Mouse (Mus musculus) ES-E14 (cell line): Measurements from ENCODE around the gene Kcnj12. TPM values are rescaled to one million over a fixed set of nuclear protein-coding genes. Genes with fewer than 3 reads are reported as not detected.

ENCODE experiments used
- DNase-seq: peaks from one replicate; pipeline ENCODE4 v3.0.0-alpha.2; 2013; ENCODE audit warnings: low read depth, low spot score
- H3K27ac ChIP-seq: 2 replicates; pipeline ENCODE4 v1.5.1; 2012; ENCODE audit warnings: low read depth, mild to moderate bottlenecking, low read length, moderate library complexity, mixed read lengths; ENCODE audit not compliant: poor library complexity, insufficient read depth, severe bottlenecking
- H3K36me3 ChIP-seq: 2 replicates; pipeline ENCODE4 v1.6.1; 2012; ENCODE audit warnings: mild to moderate bottlenecking, low read length, moderate library complexity, mixed read lengths; ENCODE audit not compliant: control insufficient read depth, poor library complexity, insufficient read depth, severe bottlenecking
- H3K4me1 ChIP-seq, 2 experiments: fragments of 150-350 bp in 1 of 2; sonication (generic) in 1 of 2; 2 replicates each; pipeline ENCODE4 v1.6.1; 2012; ENCODE audit warnings: low read length in 2 of 2, mild to moderate bottlenecking in 1 of 2, mixed read lengths in 1 of 2; ENCODE audit not compliant: control insufficient read depth in 2 of 2, insufficient read depth in 2 of 2, poor library complexity in 1 of 2
- H3K4me3 ChIP-seq, 2 experiments: fragments of 150-350 bp in 1 of 2; sonication (generic) in 1 of 2; 2 replicates each; pipeline ENCODE4 v1.5.1; 2012; ENCODE audit warnings: low read length in 2 of 2, low read depth in 1 of 2, mild to moderate bottlenecking in 1 of 2, mixed read lengths in 1 of 2; ENCODE audit not compliant: insufficient read depth in 1 of 2, poor library complexity in 1 of 2, severe bottlenecking in 1 of 2
- H3K9ac ChIP-seq: 2 replicates; pipeline ENCODE4 v1.6.1; 2012; ENCODE audit warnings: low read depth, mild to moderate bottlenecking, low read length, mixed read lengths; ENCODE audit not compliant: poor library complexity, insufficient read depth, severe bottlenecking
- H3K9me3 ChIP-seq: fragments of 150-350 bp; sonication (generic); 2 replicates; pipeline ENCODE4 v1.6.1; 2012; ENCODE audit warnings: low read depth, mild to moderate bottlenecking, low read length; ENCODE audit not compliant: control insufficient read depth, insufficient read depth
- CHD2 ChIP-seq: IDR thresholded peaks from 2 replicates; pipeline ENCODE4 v1.6.1; 2014; ENCODE audit warnings: mild to moderate bottlenecking, low read depth, low read length, inconsistent platforms
- HCFC1 ChIP-seq: IDR thresholded peaks from 2 replicates; pipeline ENCODE4 v1.6.1; 2012; ENCODE audit warnings: low read length, inconsistent platforms, borderline replicate concordance; ENCODE audit not compliant: insufficient read depth
- MAFK ChIP-seq: IDR thresholded peaks from 2 replicates; pipeline ENCODE4 v1.6.1; 2014; ENCODE audit warnings: mild to moderate bottlenecking, low read depth, low read length, inconsistent platforms; ENCODE audit not compliant: insufficient read depth
- ZC3H11A ChIP-seq: IDR thresholded peaks from 2 replicates; pipeline ENCODE4 v1.6.1; 2012; ENCODE audit warnings: low read depth, mild to moderate bottlenecking, inconsistent platforms, low read length, borderline replicate concordance
- ZNF384 ChIP-seq: IDR thresholded peaks from 2 replicates; pipeline ENCODE4 v1.6.1; 2012; ENCODE audit warnings: low read depth, low read length, inconsistent platforms
- in situ Hi-C, 2 experiments: fragments of 600-800 bp; cut with MboI; formaldehyde crosslinking; loops; one replicate each; pipeline ENCODE4 v1.15.1; 2025; ENCODE audit warnings: low sequenced_read_pairs in 2 of 2, inconsistent platforms in 1 of 2; ENCODE audit not compliant: unreplicated experiment in 2 of 2
- total RNA-seq: library from RNA; depleted of rRNA; stranded (reverse); fragments of 300-350 nt; gene quantifications from 2 replicates; pipeline ENCODE4 v1.2.3, GENCODE M21; 2012

Gene Kcnj12
- total RNA-seq, 1 experiment, result 4.0 TPM

GRCm38 (mm10) chr11:61102397-61103339 lies 80.3 kb downstream of the Kcnj12 start:
- no peak for DNase-seq
- in situ Hi-C loops, result no loop called here
- no peak overlapping the region for H3K27ac ChIP-seq
- H3K4me3 ChIP-seq, result no peak overlapping the region
- H3K4me1 ChIP-seq, result peaks cover 5 to 15% of the 10 kb centered on the region in 2 experiments; a peak in 3 of 4 replicates
- no peaks in the 10 kb centered on the region for H3K9me3 ChIP-seq
- H3K9ac ChIP-seq, result no peak overlapping the region
- no peak for TF ChIP-seq HCFC1
- TF ChIP-seq CHD2, result no peak
- no peak for TF ChIP-seq ZC3H11A
- TF ChIP-seq ZNF384, result no peak
- no peak for TF ChIP-seq MAFK
- no peaks in the 10 kb centered on the region for H3K36me3 ChIP-seq

DNA sequence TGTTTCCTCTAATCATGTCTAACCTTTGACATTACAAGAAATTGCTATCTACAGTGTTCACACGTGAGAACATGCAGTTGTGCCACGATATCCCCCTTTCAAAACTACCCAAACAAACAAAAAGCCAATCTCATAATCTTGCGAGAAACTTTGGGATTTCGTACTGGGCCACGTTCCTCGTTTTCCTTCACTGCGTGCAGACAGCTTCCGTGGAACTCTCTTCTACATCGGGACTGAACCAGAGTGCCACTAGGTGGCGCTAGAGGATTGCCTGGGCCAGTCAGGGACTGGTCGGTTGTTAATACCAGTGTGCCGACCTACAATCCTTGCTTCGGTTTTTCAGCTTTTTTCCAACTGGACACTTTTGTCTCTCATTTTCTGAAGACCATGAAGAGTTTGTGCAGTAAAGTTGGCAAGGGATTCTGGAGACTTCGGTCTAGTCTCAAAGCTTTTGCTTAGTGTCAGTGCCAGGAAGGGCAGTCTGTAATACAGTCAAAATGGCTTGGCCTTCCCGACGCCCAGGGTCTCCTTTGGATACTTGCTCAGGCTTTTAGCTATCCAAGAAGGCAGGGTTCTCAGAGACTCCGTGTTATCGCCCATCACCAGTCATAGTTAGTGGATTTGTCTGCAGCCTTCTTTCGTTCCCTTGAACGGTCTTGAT lies 82.0 kb downstream of the Kcnj12 start:
- Histone ChIP-seq H3K4me1 (peaks cover 5 to 17% of the 10 kb centered on the region in 2 experiments; a peak in 3 of 4 replicates), H3K9me3 (no peaks in the 10 kb centered on the region), H3K4me3 (no peak overlapping the region), H3K9ac (no peak overlapping the region), H3K36me3 (no peaks in the 10 kb centered on the region), H3K27ac (no peak overlapping the region)
- TF ChIP-seq ZC3H11A (peak; percentile 88), HCFC1 (no peak), CHD2 (peak; percentile 88)
- in situ Hi-C loops, result no loop called here
- peak; percentile 83 for DNase-seq

DNA sequence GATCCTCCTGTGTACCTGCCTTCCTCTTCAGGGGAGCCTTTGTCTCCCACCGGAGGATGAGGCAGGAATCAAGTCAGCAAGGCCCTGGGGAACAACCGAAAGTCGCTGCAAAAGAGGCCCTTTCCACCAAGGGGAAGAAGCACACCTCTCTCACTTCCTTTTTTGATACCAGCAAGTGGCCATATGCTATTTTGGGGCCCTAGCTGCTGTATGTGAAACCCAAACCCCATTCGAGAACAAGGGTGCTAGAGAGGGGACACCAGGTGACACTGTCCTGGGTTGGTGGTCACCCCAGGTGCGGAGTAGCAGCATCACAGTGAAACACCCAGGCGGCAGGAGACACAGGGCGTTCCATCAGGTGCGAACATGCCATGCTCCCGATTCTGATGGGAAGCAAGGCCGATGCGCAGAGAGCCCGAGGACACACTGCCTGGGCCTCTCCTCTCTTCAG lies 86.6 kb downstream of the Kcnj12 start:
- peaks cover 5 to 14% of the 10 kb centered on the region in 2 experiments; a peak in 3 of 4 replicates for H3K4me1 ChIP-seq
- no peak for DNase-seq
- H3K36me3 ChIP-seq, result no peaks in the 10 kb centered on the region
- no peaks in the 10 kb centered on the region for H3K9me3 ChIP-seq
- TF ChIP-seq CHD2 (no peak), ZNF384 (no peak), HCFC1 (no peak), ZC3H11A (no peak), MAFK (no peak)
- H3K9ac ChIP-seq, result no peak overlapping the region
- in situ Hi-C loops, result no loop called here
- H3K27ac ChIP-seq, result no peak overlapping the region
- H3K4me3 ChIP-seq, result no peak overlapping the region

DNA sequence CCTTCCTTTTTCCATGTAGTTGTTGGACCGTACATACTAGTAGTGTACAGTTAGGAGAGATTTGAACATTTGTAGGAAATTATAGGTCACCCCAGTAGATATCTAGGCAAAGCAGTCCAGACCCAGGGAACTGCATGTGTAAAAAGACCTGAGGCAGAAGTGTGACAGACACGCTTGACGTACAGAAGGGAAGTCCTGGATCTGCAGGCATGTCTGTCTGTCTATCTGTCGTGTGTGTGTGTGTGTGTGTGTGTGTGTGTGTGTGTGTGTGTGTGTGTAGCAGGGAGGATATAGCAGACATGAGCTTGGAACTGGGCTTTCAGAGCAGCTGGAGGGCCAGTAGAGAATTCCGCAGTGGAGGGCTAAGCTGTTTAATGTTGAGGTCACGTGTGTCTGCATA lies 87.3 kb downstream of the Kcnj12 start:
- Histone ChIP-seq H3K4me3 (no peak overlapping the region), H3K27ac (no peak overlapping the region), H3K4me1 (peaks cover 5 to 11% of the 10 kb centered on the region in 2 experiments; a peak in 3 of 4 replicates), H3K9me3 (no peaks in the 10 kb centered on the region), H3K36me3 (no peaks in the 10 kb centered on the region), H3K9ac (no peak overlapping the region)
- TF ChIP-seq MAFK (no peak), CHD2 (no peak), ZNF384 (no peak), ZC3H11A (no peak), HCFC1 (no peak)
- DNase-seq, result no peak
- in situ Hi-C loops, result no loop called here
